Mouse (Mus musculus) stomach, embryonic 16.5 days (tissue): ENCODE data around the gene Gm8279. TPM values are rescaled to one million over a fixed set of nuclear protein-coding genes. Genes with fewer than 3 reads are reported as not detected.
"Not testable (repeated sequence)": the region's sequence is repeated elsewhere in the genome, so short reads cannot be mapped to it uniquely, and the experiment has no call there.

Experiments
- ATAC-seq: fragments of 200-750 bp; cut with Nextera tagmentation; 2 replicates; pipeline ENCODE4 v1.8.0; 2017; ENCODE audit warnings: moderate number of reproducible peaks, moderate TSS enrichment; ENCODE audit not compliant: insufficient read depth, low FRiP score
- H3K27ac ChIP-seq: fragments of 300-500 bp; sonication (generic); 2 replicates; pipeline ENCODE4 v1.5.1; 2014; ENCODE audit warnings: low read length
- H3K27me3 ChIP-seq: fragments of 300-500 bp; sonication (generic); 2 replicates; pipeline ENCODE4 v1.6.1; 2014; ENCODE audit warnings: low read length, control low read depth, mixed read lengths; ENCODE audit not compliant: control insufficient read depth, insufficient read depth
- H3K36me3 ChIP-seq: fragments of 300-500 bp; sonication (generic); 2 replicates; pipeline ENCODE4 v1.6.1; 2014; ENCODE audit warnings: low read length; ENCODE audit not compliant: control insufficient read depth, insufficient read depth
- H3K4me1 ChIP-seq: fragments of 300-500 bp; sonication (generic); 2 replicates; pipeline ENCODE4 v1.6.1; 2014; ENCODE audit warnings: low read length, control low read depth, mixed read lengths; ENCODE audit not compliant: control insufficient read depth, insufficient read depth
- H3K4me2 ChIP-seq: fragments of 300-500 bp; sonication (generic); 2 replicates; pipeline ENCODE4 v1.6.1; 2014; ENCODE audit warnings: low read depth, low read length, mixed read lengths
- H3K4me3 ChIP-seq: fragments of 300-500 bp; sonication (generic); replicated peaks from 2 replicates; pipeline ENCODE4 v1.5.1; 2014; ENCODE audit warnings: mild to moderate bottlenecking, low read length
- H3K9ac ChIP-seq: fragments of 300-500 bp; sonication (generic); 2 replicates; pipeline ENCODE4 v1.6.1; 2014; ENCODE audit warnings: low read length
- H3K9me3 ChIP-seq: fragments of 300-500 bp; sonication (generic); replicated peaks from 2 replicates; pipeline ENCODE4 v1.6.1; 2016; ENCODE audit warnings: low read length, control low read depth; ENCODE audit not compliant: control insufficient read depth
- WGBS: fragments of 180-500 bp; shearing (Covaris S2); extraction: QIAGEN DNeasy Blood & Tissue Kit; methylation state at CpG from one replicate; pipeline ENCODE4 v1.1.7; 2014; 5-methylcytosine and 5-hydroxymethylcytosine counted together
- polyA plus RNA-seq: library from polyadenylated mRNA; unstranded; fragments of >200 nt; fragmentation: Nextera tagmentation; extraction: Ambion mirVana; gene quantifications from 2 replicates; pipeline ENCODE4 v1.2.1, GENCODE M21; 2015

Gene Gm8279
- polyA plus RNA-seq = not detected in 2 replicates

GRCm38 (mm10) chr14:5131219-5131618 lies at the start of gene Gm8279:
Gene Gm8279 (plus strand): TSS chr14:5131519.
- not testable (repeated sequence) for H3K36me3 ChIP-seq, H3K27ac ChIP-seq, ATAC-seq, H3K27me3 ChIP-seq, H3K4me2 ChIP-seq, H3K4me3 ChIP-seq, H3K9ac ChIP-seq, H3K4me1 ChIP-seq, H3K9me3 ChIP-seq
- WGBS = 49% methylated on average over 2 of the region's 2 CpGs

- H3K4me3 ChIP-seq, ATAC-seq, H3K27ac ChIP-seq, H3K27me3 ChIP-seq, H3K36me3 ChIP-seq, H3K4me2 ChIP-seq, H3K9me3 ChIP-seq, H3K9ac ChIP-seq, H3K4me1 ChIP-seq: not testable (repeated sequence)
- no CpG with 5 or more reads among the region's 1 CpGs for WGBS
Measured at GRCm38 (mm10) chr14:5164235-5164634, 32.9 kb downstream of the Gm8279 start, which contains the start of gene Gm3317. Gene Gm3317 (plus strand): TSS chr14:5164535.

GRCm38 (mm10) chr14:5185493-5185892 lies 54.2 kb downstream of the Gm8279 start, which contains the start of gene Gm8271:
Gene Gm8271 (plus strand): TSS chr14:5185793.
- H3K27ac ChIP-seq, H3K27me3 ChIP-seq, H3K4me2 ChIP-seq, H3K4me3 ChIP-seq, H3K4me1 ChIP-seq, H3K9me3 ChIP-seq, H3K9ac ChIP-seq, H3K36me3 ChIP-seq, ATAC-seq: not testable (repeated sequence)
- WGBS = no CpG with 5 or more reads among the region's 3 CpGs

Other genes with a start within 250 kb of the Gm8279 start
- gene Gm3278, start 239.1 kb upstream of the Gm8279 start, polyA plus RNA-seq = not detected in 2 replicates
- gene Gm8297, start 147.6 kb upstream of the Gm8279 start, polyA plus RNA-seq = not detected in 2 replicates
- gene Gm3298, start 115.6 kb upstream of the Gm8279 start, polyA plus RNA-seq = 0.56 TPM in 1 of 2 replicates, not detected in the other
- not detected in 2 replicates for gene 4930555G01Rik, start 80.9 kb upstream of the Gm8279 start, polyA plus RNA-seq
- gene Gm8281, start 60.5 kb upstream of the Gm8279 start, polyA plus RNA-seq = 0.79 and 1.1 TPM in 2 replicates
- not detected in 2 replicates for gene Gm3317, start 33.0 kb downstream of the Gm8279 start, polyA plus RNA-seq
- gene Gm8271, start 54.3 kb downstream of the Gm8279 start, polyA plus RNA-seq = not detected in 2 replicates
- gene Gm3526, start 129.1 kb downstream of the Gm8279 start, polyA plus RNA-seq = not detected in 2 replicates
- gene Gm3542, start 203.4 kb downstream of the Gm8279 start, polyA plus RNA-seq = not detected in 2 replicates